Mouse (Mus musculus): ENCODE results near the gene Ttc9b. TPM values are rescaled to one million over a fixed set of nuclear protein-coding genes. Genes with fewer than 3 reads are reported as not detected.

Gene Ttc9b
- polyA plus RNA-seq, 1 experiment from 2014 or later = 3.2 TPM

- no peak for DNase-seq (ENCODE audit: low spot score)
- H3K4me1 ChIP-seq (replicated peaks; ENCODE audit: control insufficient read depth, insufficient read depth, low read length) = peaks cover 17% of the 10 kb centered on the region
- ATAC-seq (replicated peaks; ENCODE audit: low FRiP score, low TSS enrichment, low read depth) = 0 out of 2 replicates have a peak, but pooled peaks have one; percentile 13
- peak overlapping the region; percentile 78 for H3K9ac ChIP-seq (ENCODE audit: low read length)
- peaks cover 6% of the 10 kb centered on the region; the same call in 1 of the 2 replicates for H3K36me3 ChIP-seq (ENCODE audit: control insufficient read depth, insufficient read depth, low read length)
- WGBS = under 1% methylated on average over 50 of the region's 52 CpGs
- H3K27ac ChIP-seq (ENCODE audit: low read depth) = no peak overlapping the region
- no peaks in the 10 kb centered on the region for H3K9me3 ChIP-seq (ENCODE audit: control insufficient read depth, low read length)
- no peaks in the 10 kb centered on the region for H3K27me3 ChIP-seq (replicated peaks; ENCODE audit: control insufficient read depth, insufficient read depth, low read length)
- H3K4me3 ChIP-seq (ENCODE audit: low read depth, low read length) = peak overlapping the region; percentile 82
- H3K4me2 ChIP-seq (ENCODE audit: low read length) = peak overlapping the region; percentile 99
Measured at GRCm38 (mm10) chr7:27673575-27674131, 19.9 kb downstream of the Ttc9b start.

GRCm38 (mm10) chr7:27674195-27674521 lies 20.4 kb downstream of the Ttc9b start:
- H3K9me3 ChIP-seq (ENCODE audit: control insufficient read depth, low read length) = no peaks in the 10 kb centered on the region
- H3K4me1 ChIP-seq (replicated peaks; ENCODE audit: control insufficient read depth, insufficient read depth, low read length) = peaks cover 17% of the 10 kb centered on the region
- H3K36me3 ChIP-seq (ENCODE audit: control insufficient read depth, insufficient read depth, low read length) = peaks cover 6% of the 10 kb centered on the region; the same call in 1 of the 2 replicates
- ATAC-seq (replicated peaks; ENCODE audit: low FRiP score, low TSS enrichment, low read depth) = no peak; the same call in 1 of the 2 replicates
- peak overlapping the region; percentile 82 for H3K4me3 ChIP-seq (ENCODE audit: low read depth, low read length)
- no peaks in the 10 kb centered on the region for H3K27me3 ChIP-seq (replicated peaks; ENCODE audit: control insufficient read depth, insufficient read depth, low read length)
- under 1% methylated on average over 23 of the region's 38 CpGs for WGBS
- peak overlapping the region; percentile 78 for H3K9ac ChIP-seq (ENCODE audit: low read length)
- no peak for DNase-seq (ENCODE audit: low spot score)
- H3K4me2 ChIP-seq (ENCODE audit: low read length) = peak overlapping the region; percentile 99
- H3K27ac ChIP-seq (ENCODE audit: low read depth) = peak overlapping the region; percentile 91; the same call in 1 of the 2 replicates

- under 1% methylated on average over 31 of the region's 31 CpGs for WGBS
- Histone ChIP-seq H3K27ac (ENCODE audit: low read depth) (peak within 1 kb of the TSS; percentile 91), H3K4me2 (ENCODE audit: low read length) (peak within 1 kb of the TSS; percentile 99), H3K9ac (ENCODE audit: low read length) (peak within 1 kb of the TSS; percentile 78), H3K4me1 (replicated peaks; ENCODE audit: control insufficient read depth, insufficient read depth, low read length) (peaks cover 17% of the 10 kb centered on the region), H3K4me3 (ENCODE audit: low read depth, low read length) (peak within 1 kb of the TSS; percentile 82), H3K36me3 (ENCODE audit: control insufficient read depth, insufficient read depth, low read length) (peaks cover 6% of the 10 kb centered on the region; the same call in 1 of the 2 replicates), H3K27me3 (replicated peaks; ENCODE audit: control insufficient read depth, insufficient read depth, low read length) (no peaks in the 10 kb centered on the region), H3K9me3 (ENCODE audit: control insufficient read depth, low read length) (no peaks in the 10 kb centered on the region)
- peak; percentile 96 for ATAC-seq (replicated peaks; ENCODE audit: low FRiP score, low TSS enrichment, low read depth)
- peak; percentile 98 for DNase-seq (ENCODE audit: low spot score)
Measured at GRCm38 (mm10) chr7:27674522-27675221, 21.0 kb downstream of the Ttc9b start, which contains the start of gene Map3k10. Gene Map3k10, minus strand, starts transcription at chr7:27674598.

GRCm38 (mm10) chr7:27675222-27675612 lies 21.5 kb downstream of the Ttc9b start:
- WGBS = 29% methylated on average over 14 of the region's 14 CpGs
- Histone ChIP-seq H3K9ac (ENCODE audit: low read length) (peak overlapping the region; percentile 78; the same call in 1 of the 2 replicates), H3K4me1 (replicated peaks; ENCODE audit: control insufficient read depth, insufficient read depth, low read length) (peaks cover 17% of the 10 kb centered on the region), H3K27ac (ENCODE audit: low read depth) (no peak overlapping the region; the same call in 1 of the 2 replicates), H3K4me2 (ENCODE audit: low read length) (peak overlapping the region; percentile 99), H3K27me3 (replicated peaks; ENCODE audit: control insufficient read depth, insufficient read depth, low read length) (no peaks in the 10 kb centered on the region), H3K36me3 (ENCODE audit: control insufficient read depth, insufficient read depth, low read length) (peaks cover 6% of the 10 kb centered on the region; the same call in 1 of the 2 replicates), H3K9me3 (ENCODE audit: control insufficient read depth, low read length) (no peaks in the 10 kb centered on the region), H3K4me3 (ENCODE audit: low read depth, low read length) (peak overlapping the region; percentile 82)
- DNase-seq (ENCODE audit: low spot score) (no peak), ATAC-seq (replicated peaks; ENCODE audit: low FRiP score, low TSS enrichment, low read depth) (no peak)

GRCm38 (mm10) chr7:27683218-27683617 lies 29.5 kb downstream of the Ttc9b start:
- Histone ChIP-seq H3K9ac (ENCODE audit: low read length) (no peak overlapping the region), H3K4me1 (replicated peaks; ENCODE audit: control insufficient read depth, insufficient read depth, low read length) (0 out of 2 replicates have a peak, but pooled peaks cover 2% of the 10 kb centered on the region), H3K4me3 (ENCODE audit: low read depth, low read length) (no peak overlapping the region), H3K4me2 (ENCODE audit: low read length) (no peak overlapping the region), H3K27ac (ENCODE audit: low read depth) (no peak overlapping the region), H3K36me3 (ENCODE audit: control insufficient read depth, insufficient read depth, low read length) (no peaks in the 10 kb centered on the region), H3K9me3 (ENCODE audit: control insufficient read depth, low read length) (no peaks in the 10 kb centered on the region), H3K27me3 (replicated peaks; ENCODE audit: control insufficient read depth, insufficient read depth, low read length) (no peaks in the 10 kb centered on the region)
- DNase-seq (ENCODE audit: low spot score) (no peak), ATAC-seq (replicated peaks; ENCODE audit: low FRiP score, low TSS enrichment, low read depth) (no peak)
- 52% methylated on average over 2 of the region's 2 CpGs for WGBS

- ATAC-seq (replicated peaks; ENCODE audit: low FRiP score, low TSS enrichment, low read depth) = no peak
Measured at GRCm38 (mm10) chr7:27685220-27685619, 31.5 kb downstream of the Ttc9b start.

GRCm38 (mm10) chr7:27685681-27686080 lies 32.0 kb downstream of the Ttc9b start:
- ATAC-seq (replicated peaks; ENCODE audit: low FRiP score, low TSS enrichment, low read depth) (no peak), DNase-seq (ENCODE audit: low spot score) (peak; percentile 56)
- Histone ChIP-seq H3K4me2 (ENCODE audit: low read length) (peak overlapping the region; percentile 25; the same call in 1 of the 2 replicates), H3K27me3 (replicated peaks; ENCODE audit: control insufficient read depth, insufficient read depth, low read length) (no peaks in the 10 kb centered on the region), H3K36me3 (ENCODE audit: control insufficient read depth, insufficient read depth, low read length) (no peaks in the 10 kb centered on the region), H3K4me1 (replicated peaks; ENCODE audit: control insufficient read depth, insufficient read depth, low read length) (0 out of 2 replicates have a peak, but pooled peaks cover 5% of the 10 kb centered on the region), H3K9ac (ENCODE audit: low read length) (no peak overlapping the region), H3K4me3 (ENCODE audit: low read depth, low read length) (no peak overlapping the region), H3K9me3 (ENCODE audit: control insufficient read depth, low read length) (no peaks in the 10 kb centered on the region), H3K27ac (ENCODE audit: low read depth) (no peak overlapping the region)
- WGBS = under 1% methylated on average over 6 of the region's 6 CpGs

More at GRCm38 (mm10) chr7:27685220-27685619, 31.5 kb downstream of the Ttc9b start:
- H3K9me3 ChIP-seq (ENCODE audit: control insufficient read depth, low read length) = no peaks in the 10 kb centered on the region
- H3K9ac ChIP-seq (ENCODE audit: low read length) = no peak overlapping the region
- H3K36me3 ChIP-seq (ENCODE audit: control insufficient read depth, insufficient read depth, low read length) = no peaks in the 10 kb centered on the region
- DNase-seq (ENCODE audit: low spot score) = no peak
- peak overlapping the region; percentile 25; the same call in 1 of the 2 replicates for H3K4me2 ChIP-seq (ENCODE audit: low read length)
- no peak overlapping the region for H3K4me3 ChIP-seq (ENCODE audit: low read depth, low read length)
- no peaks in the 10 kb centered on the region for H3K27me3 ChIP-seq (replicated peaks; ENCODE audit: control insufficient read depth, insufficient read depth, low read length)
- H3K4me1 ChIP-seq (replicated peaks; ENCODE audit: control insufficient read depth, insufficient read depth, low read length) = 0 out of 2 replicates have a peak, but pooled peaks cover 5% of the 10 kb centered on the region
- H3K27ac ChIP-seq (ENCODE audit: low read depth) = no peak overlapping the region
- 37% methylated on average over 5 of the region's 5 CpGs for WGBS

- peak; percentile 54 for DNase-seq (ENCODE audit: low spot score)
- no peak overlapping the region for H3K9ac ChIP-seq (ENCODE audit: low read length)
- H3K36me3 ChIP-seq (ENCODE audit: control insufficient read depth, insufficient read depth, low read length) = no peaks in the 10 kb centered on the region
- H3K27ac ChIP-seq (ENCODE audit: low read depth) = no peak overlapping the region
- no peaks in the 10 kb centered on the region for H3K9me3 ChIP-seq (ENCODE audit: control insufficient read depth, low read length)
- H3K27me3 ChIP-seq (replicated peaks; ENCODE audit: control insufficient read depth, insufficient read depth, low read length) = no peaks in the 10 kb centered on the region
- no peak for ATAC-seq (replicated peaks; ENCODE audit: low FRiP score, low TSS enrichment, low read depth)
- 0 out of 2 replicates have a peak, but pooled peaks cover 5% of the 10 kb centered on the region for H3K4me1 ChIP-seq (replicated peaks; ENCODE audit: control insufficient read depth, insufficient read depth, low read length)
- no peak overlapping the region for H3K4me3 ChIP-seq (ENCODE audit: low read depth, low read length)
- WGBS = 93% methylated on average over 1 of the region's 1 CpGs
- no peak overlapping the region for H3K4me2 ChIP-seq (ENCODE audit: low read length)
Measured at GRCm38 (mm10) chr7:27687043-27687442, 33.3 kb downstream of the Ttc9b start.
